Mouse (Mus musculus): ENCODE measurements around the gene Gm29797.

Gene Gm29797

GRCm38 (mm10) chr2:181656734-181657133 lies at the start of gene Gm29797:
Gm29797 (plus strand) TSS chr2:181657034.
- DNase-seq, result no peak

GRCm38 (mm10) chr2:181618761-181619495 lies 37.9 kb upstream of the Gm29797 start:
- no peak for DNase-seq

GRCm38 (mm10) chr2:181623401-181623800 lies 33.4 kb upstream of the Gm29797 start:
- DNase-seq, result no peak

- no peak for DNase-seq
These were observed 28.4 kb upstream of the Gm29797 start for GRCm38 (mm10) chr2:181628471-181628870.

DNA sequence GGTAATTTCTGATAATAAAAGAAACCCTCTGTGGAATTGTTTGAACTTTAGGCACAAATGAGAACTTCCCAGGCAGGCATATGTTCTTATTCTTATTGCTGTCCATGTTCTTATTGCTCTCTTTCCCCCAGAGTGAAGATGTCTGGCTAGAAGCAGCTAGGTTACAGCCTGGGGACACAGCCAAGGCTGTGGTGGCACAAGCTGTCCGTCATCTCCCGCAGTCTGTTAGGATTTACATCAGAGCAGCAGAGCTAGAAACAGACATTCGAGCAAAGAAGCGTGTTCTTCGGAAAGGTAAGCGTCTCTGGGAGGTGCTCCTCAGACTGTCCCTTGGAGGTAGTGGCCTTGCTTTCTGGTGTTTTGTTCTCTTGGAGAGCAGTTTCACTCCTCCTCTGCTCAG lies 24.2 kb upstream of the Gm29797 start:
- DNase-seq, result peak; percentile 67

DNA sequence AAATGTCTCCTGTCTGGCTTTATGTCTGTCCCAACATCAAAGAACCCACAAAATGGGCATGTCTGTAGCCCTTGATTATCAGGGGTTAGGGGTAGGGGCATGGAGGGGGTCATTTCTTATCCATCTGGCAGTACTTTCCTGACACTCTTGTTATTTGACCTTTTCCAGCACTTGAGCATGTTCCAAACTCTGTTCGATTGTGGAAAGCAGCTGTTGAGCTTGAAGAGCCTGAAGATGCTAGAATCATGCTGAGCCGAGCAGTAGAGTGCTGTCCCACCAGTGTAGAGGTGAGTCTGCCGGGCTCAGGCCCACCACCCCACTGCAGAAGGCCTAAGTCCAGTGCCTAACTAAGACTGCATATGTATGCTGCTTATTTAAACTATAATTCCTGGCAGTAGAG lies 21.0 kb upstream of the Gm29797 start:
- no peak for DNase-seq

DNA sequence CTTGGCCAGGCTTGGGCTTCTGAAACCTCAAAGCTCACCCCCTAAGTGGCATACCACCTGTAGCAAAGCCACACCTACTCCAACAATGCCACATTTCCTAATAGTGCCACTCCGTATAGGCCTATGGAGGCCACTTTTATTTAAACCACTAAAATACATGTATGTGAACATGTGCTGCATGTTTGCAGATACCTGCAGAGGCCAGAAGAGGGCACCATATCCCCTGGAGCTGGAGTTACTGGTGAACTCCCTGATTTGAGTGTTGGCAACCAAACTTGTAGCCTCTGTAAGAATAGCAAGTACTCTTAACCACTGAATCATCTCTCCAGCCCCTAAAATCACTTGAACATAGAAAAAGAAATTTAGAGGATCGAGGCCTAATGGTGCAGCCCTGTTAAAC lies 12.5 kb upstream of the Gm29797 start:
- DNase-seq, result no peak

DNA sequence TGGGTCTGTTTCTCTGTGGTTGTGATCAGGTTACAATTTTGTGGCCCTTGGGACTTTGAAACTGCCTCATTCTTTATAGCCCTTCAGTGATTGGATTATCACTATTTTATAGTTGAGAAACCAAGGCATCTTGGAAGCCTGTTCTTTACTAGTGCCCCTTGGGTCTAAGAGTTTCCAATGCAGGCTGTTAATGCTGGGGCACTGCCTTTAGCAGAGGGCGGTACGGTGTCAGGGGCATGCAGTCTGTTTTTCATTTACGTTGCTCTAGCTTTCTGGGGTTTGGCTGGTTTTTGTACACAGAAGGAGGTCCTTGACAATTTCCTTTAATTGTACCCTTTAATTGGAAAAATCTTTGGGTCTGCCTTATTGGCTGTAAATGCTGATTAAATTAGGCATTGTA lies 11.2 kb upstream of the Gm29797 start:
- DNase-seq, result no peak

- DNase-seq, result no peak
These were observed 10.0 kb upstream of the Gm29797 start for GRCm38 (mm10) chr2:181646626-181647472.

DNA sequence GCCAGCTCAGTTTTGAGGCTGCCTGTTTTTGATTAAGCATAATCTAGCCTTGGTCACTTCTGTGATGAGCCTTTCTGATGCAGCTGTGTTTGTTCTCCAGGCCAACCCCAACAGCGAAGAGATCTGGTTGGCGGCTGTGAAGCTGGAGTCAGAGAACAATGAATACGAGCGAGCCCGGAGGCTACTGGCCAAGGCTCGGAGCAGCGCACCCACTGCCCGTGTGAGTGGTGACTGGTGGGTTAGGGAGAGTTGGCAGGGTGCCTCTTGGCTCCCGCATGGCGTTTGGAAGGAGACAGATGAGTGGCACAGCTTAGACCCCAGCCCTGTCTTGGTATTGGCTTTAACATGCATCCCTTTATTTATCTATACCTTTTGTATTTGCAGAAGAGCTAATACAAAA lies 7.9 kb upstream of the Gm29797 start:
- DNase-seq, result no peak

GRCm38 (mm10) chr2:181653065-181653464 lies 3.8 kb upstream of the Gm29797 start:
- DNase-seq, result no peak

DNA sequence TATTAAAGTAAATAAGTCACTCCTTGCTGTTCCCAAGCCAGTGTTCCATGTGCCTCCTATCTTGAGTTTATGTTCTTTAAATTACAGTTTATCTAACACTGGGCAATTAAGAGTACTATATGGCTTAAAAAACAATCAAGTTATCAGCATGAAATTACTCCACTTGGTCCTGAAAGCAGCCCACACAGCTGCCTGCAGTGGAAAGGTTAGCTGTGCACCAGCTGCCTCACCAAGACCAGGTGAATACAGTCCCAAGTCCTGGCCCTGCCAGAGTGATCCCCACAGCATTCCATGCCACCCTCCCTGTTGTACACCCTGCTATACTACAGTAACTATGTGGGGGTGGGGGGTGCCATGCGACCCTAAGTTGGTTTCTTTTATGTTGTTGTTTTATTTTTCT lies 3.3 kb upstream of the Gm29797 start:
- no peak for DNase-seq

- DNase-seq, result no peak
These were observed 607 bp downstream of the Gm29797 start for GRCm38 (mm10) chr2:181657441-181657840.

GRCm38 (mm10) chr2:181658528-181658927 lies 1.7 kb downstream of the Gm29797 start:
- no peak for DNase-seq

DNA sequence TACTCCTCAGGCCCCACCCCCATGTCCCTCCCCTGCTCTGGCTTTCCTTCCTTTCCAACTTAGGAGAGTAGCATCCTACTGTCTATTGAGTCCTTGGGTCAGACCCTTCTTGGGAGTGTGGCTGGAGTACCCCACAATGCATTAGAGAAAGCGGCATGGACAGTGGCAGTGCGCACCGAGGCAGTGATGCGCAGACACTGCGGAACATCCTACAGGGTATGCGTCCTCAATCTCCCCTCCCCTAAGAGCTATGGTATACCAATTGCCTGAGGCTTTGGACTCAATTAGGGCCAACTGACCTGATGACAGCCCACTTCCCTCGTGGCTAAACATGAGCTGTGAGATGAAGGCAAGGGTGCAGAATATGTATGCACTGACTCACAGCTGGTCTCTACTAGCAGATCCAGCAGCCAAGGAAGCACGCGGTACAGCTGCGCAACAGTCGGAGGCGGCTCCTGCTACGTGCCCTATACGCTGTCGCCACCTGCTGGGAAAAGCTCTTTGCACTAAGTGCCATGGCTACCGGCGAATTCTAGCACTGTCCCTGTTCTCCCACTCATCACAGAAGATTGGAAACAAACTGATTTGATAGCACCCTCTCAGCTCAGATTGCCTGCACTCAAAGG lies 2.2 kb downstream of the Gm29797 start:
- no peak for DNase-seq

- DNase-seq, result peak; percentile 73
These were observed 2.8 kb downstream of the Gm29797 start for GRCm38 (mm10) chr2:181659609-181660055.

GRCm38 (mm10) chr2:181662620-181663297 lies 5.9 kb downstream of the Gm29797 start:
- no peak for DNase-seq

GRCm38 (mm10) chr2:181663298-181663630 lies 6.4 kb downstream of the Gm29797 start:
- no peak for DNase-seq

- DNase-seq, result no peak
These were observed 13.6 kb downstream of the Gm29797 start for GRCm38 (mm10) chr2:181670285-181670912.

GRCm38 (mm10) chr2:181670913-181671311 lies 14.1 kb downstream of the Gm29797 start:
- DNase-seq, result no peak

- DNase-seq, result no peak
These were observed 14.5 kb downstream of the Gm29797 start, which contains the start of gene Sox18 for GRCm38 (mm10) chr2:181671326-181671725. Sox18 (minus strand) TSS chr2:181671640.

DNA sequence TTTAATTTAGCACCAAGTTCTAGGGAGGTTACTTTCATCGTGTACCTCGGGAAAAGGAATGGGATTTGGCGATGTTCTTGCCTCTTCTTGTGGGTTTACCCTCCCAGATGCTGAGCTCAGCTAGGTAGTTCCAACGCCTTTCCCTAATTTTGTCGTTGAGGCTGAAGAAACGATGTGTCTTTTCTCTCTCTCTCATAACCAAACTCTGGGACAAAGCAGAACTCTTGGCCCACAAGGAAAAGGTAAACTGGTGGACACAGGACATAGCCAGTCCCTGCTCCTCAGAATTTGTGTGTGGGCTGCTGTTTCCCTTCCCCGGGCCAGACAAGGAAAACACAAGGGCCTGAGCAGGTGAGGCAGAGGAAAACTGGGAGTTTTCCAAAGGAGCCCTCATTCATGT lies 15.2 kb downstream of the Gm29797 start:
- DNase-seq, result no peak

GRCm38 (mm10) chr2:181673501-181673900 lies 16.7 kb downstream of the Gm29797 start:
- DNase-seq, result no peak

Data from cerebellum, adult 11-12 months (tissue).